Mouse (Mus musculus): Measurements from ENCODE around the gene Cald1.

Cald1 gene

DNA sequence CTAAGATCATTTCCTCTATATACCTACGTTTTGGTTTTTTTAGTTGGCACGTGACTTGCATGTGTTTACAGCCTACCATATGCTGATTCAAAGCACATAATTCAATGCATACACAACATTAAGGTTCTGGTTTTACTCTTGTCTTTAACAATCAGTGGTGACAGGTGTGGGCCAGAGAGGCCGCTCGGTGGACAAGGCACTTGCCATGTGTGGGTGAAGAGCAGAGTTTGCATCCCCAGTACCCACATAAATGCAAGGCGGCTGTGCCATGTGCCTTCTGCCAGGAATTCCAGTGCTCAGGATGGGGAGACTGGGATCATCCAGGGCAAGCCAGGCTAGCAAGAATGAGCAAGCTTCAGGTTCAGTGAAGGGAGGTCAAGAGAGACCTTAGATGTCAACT, 14.8 kb downstream of the Cald1 start:
- DNase-seq (ENCODE audit: low read depth, low spot score) = no peak

DNA sequence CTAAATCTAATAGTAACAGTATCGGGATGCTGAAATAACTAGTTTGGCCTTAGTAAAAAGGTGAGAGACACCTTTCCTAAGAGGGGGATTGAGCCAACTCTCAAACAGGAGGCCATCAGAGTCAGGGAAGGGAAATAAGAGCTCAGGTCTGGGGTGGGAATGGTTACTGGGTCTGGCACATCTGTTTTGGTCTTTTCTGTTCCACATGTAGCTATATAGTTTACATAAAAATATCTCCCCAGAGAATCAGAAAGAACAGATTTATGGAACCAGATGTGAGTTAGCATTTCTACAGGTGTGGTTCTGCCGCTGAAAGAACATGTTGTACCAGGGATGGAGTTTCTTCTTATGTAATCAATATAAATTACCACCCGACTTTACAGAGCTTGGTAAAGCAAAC, 17.1 kb downstream of the Cald1 start:
- no peak for DNase-seq (ENCODE audit: low read depth, low spot score)

DNA sequence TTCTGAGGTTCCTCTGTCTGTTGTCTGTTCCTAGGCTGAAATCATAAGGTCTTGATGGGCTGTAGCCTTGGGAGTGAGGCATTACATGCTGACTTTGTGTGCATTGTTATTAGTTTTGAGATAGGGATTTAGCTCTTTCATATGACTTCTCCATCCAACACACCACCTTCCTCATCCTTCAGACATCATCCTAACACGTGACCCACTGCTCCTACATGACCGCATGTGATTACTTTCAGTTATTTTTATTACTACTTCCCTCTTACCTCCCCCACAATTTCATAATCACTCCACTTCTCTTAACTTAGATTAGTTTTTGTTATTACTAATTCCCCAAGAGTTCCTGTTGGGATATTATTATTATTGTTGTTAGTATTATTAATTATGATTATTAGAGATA, 21.2 kb downstream of the Cald1 start:
- DNase-seq (ENCODE audit: low read depth, low spot score) = no peak

DNA sequence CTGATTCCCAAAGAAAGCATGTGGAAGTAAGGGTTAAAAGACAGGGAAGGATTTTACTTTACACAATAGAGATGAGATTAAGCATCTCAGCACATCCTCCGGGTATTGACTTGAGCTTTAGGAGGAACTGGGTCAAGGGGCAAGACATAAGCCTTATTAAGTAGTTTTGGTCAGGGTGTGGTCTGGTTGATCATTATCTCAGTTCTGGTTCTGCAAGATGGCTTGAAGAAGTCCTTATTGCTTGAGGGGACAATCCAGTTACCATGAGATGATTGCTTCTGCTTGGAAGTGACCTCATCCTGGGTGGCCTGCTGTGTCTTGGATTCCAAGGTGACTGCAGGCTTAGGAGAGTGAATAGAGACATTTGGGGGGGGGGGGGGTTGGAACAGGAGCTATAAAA, 21.9 kb downstream of the Cald1 start:
- DNase-seq (ENCODE audit: low read depth, low spot score) = no peak

DNA sequence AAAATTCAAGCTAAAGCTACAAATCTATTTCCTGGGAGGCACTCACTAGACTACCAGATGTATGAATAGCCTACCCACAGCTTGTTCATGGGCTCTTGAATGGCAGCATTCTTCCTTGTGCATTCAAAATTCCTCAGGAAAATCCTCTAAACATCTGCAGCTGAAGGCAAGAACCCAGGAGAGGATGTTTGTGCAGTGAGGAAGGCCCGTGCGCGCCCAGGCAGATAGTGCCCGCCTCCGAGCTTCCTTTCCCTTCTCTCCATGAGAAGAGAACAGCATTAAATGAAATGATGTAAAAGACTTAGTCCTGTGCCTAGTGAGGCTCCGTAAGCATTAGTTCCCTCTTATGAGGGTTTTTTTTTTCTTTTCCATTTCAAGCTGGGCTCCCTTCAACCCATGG, 24.6 kb downstream of the Cald1 start:
- DNase-seq (ENCODE audit: low read depth, low spot score) = no peak

DNA sequence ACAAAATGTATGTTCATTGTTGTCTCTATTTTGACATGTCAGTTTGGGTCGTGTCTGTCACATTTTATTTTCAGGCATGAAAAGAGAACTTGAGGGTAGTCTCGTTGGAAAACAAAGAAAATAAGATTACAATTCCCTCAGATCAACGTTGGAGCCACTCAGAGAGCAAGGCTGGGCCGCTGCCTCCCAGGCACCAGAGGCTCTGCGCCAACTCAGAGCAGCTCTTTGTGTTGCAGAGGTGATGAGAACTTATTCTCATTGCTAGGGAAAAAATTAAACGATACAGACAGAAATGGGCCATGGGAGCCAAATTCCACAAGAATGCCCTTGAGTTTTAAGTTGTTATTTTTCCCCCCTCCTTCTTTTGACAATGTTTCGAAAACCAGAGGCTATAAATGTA, 25.0 kb downstream of the Cald1 start:
- DNase-seq (ENCODE audit: low read depth, low spot score) = no peak

DNA sequence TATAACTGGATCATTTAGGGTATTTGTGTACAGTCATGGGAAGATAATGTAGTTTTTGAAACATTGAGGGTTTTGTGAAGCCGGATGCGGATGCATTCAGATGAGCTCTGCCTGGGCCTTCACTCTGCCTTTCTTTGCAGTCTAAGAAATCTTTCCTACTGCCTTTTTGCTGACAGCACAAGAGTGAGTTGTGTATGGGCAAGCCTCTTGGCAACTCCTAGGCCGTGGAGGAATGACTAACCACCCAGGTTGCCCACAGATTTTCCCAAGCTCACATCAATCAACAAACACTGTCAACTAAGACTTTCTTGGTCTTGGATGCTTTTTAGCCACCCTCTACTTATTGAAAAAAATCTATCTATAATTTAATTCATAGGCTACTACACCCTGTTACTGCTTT, 26.2 kb downstream of the Cald1 start:
- DNase-seq (ENCODE audit: low read depth, low spot score) = no peak

- DNase-seq (ENCODE audit: low read depth, low spot score) = no peak
Observed at GRCm38 (mm10) chr6:34626586-34627245, 28.4 kb downstream of the Cald1 start.

- DNase-seq (ENCODE audit: low read depth, low spot score) = no peak
Observed at GRCm38 (mm10) chr6:34628131-34628530, 29.8 kb downstream of the Cald1 start.

- no peak for DNase-seq (ENCODE audit: low read depth, low spot score)
Observed at GRCm38 (mm10) chr6:34633776-34634175, 35.5 kb downstream of the Cald1 start.

DNA sequence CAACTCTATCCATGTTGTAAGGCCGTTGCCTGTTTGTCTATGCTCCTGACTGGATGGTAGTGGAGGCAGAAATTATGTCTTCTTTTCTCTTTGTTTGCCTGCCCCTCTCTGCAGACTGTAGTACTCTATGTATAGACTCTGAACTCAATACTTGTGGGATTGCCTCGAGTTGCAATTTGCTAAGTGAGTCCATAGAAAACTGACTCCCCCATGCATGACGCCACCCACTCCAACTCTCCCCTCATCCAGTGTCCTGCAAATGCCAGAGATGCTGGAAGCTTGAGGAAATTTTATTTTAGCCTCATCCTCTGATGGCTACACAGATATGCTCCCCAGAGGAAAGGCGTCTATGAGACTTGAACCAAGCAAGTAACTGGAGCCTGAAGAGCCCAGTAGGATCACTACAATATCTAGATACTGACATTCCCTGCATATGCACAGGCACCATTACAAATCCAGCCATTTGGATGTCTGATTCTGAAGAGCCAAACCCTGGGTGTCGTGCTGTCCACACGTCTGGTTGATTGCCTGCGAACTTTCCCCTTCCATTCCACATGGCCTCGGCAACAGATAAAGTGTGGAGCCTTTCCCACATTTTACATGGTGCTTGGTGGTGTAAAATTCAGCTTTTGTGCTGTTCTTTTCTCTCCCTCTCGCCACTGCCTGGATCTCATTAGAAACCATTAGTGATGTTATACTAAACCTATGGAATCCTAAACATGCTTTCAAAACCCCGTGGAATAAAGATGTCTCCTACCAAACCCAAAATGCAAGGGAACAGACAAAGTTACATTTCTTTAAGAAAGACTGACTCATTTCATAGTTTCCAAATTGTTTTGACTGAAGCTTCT, 39.5 kb downstream of the Cald1 start:
- DNase-seq (ENCODE audit: low read depth, low spot score) = no peak

GRCm38 (mm10) chr6:34638667-34639066, 40.4 kb downstream of the Cald1 start:
- no peak for DNase-seq (ENCODE audit: low read depth, low spot score)

DNA sequence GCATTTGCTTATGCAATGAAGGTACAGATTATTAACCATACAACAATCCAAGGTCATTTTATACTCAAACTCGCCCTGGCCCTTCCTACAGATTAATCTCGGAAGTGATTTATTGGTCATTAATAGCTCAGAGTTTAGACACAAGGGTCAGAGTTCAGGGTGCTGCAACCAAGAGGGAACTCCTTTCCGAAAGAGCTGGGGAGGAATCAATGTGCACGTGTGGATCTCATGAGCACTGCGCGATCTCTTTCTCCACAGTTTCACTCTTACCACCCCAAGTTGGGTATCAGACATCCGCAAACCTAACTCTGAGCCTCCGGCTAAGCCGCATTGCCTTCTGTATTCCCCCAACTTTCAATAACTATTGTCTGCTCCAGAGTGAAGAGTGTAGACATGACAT, 41.9 kb downstream of the Cald1 start:
- DNase-seq (ENCODE audit: low read depth, low spot score) = no peak

- peak; percentile 34 for DNase-seq (ENCODE audit: low read depth, low spot score)
Observed at GRCm38 (mm10) chr6:34641081-34641480, 42.8 kb downstream of the Cald1 start.

DNA sequence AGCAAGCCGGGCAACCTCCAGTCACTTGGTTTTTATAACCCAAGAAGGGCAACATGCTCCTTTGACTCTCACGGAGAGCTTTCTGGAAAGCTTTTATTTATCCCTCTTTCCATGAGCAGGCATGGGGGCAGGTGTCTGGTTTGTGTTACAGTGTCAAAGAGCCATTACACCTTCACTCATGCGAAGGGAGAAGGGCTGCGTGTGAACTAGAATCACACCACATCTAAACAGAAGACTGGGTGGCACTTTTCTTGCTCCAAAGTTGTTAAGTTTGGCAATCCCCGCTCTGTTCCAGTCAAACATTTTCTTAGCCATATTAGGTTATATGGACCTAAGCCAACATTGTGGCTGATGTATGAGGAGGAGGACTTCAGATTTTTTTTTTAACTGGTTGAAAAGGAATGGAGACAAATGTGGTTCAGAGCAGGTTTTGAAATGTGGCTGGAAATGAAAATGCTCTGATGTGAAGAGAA, 43.8 kb downstream of the Cald1 start:
- no peak for DNase-seq (ENCODE audit: low read depth, low spot score)

GRCm38 (mm10) chr6:34648017-34648787, 49.9 kb downstream of the Cald1 start:
- DNase-seq (ENCODE audit: low read depth, low spot score) = no peak

DNA sequence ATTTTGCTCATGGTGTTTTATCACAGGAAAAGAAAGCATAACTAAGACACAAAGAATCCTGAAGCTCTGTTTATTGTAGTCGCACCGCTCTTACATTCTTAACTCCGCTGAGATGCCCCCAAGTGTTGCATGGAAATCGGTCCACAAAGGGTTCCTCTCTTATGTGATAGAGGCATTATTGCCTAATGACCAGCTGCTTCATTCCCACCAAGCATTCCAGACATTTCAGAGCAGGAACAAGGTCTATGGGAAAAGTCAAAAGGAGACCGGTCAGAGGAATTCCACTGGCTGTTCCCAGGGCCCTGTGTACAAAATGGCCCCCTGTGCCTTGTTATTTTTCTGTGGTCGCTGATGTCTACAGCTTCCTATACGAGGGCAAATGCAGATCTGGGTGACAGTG, 53.0 kb downstream of the Cald1 start:
- DNase-seq (ENCODE audit: low read depth, low spot score) = no peak

GRCm38 (mm10) chr6:34655719-34656118, 57.4 kb downstream of the Cald1 start:
- no peak for DNase-seq (ENCODE audit: low read depth, low spot score)

DNA sequence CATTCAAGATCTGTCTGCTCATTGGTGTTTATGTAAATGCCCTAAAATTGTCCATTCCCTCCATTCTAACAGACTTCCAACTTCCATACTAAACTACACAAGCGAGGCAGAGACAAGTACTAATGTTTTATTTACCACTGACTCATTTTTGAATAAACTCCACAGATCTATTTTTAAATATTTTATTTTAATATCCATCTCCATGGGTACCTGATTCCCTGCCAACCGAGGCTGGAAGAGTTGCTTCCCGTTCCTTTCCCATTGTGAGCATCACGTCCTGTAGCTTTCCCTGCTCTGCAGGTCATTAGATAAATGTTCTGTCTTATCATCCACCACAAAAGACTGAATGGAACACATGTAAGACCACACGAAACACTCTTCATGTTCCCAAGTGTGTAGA, 60.5 kb downstream of the Cald1 start:
- no peak for DNase-seq (ENCODE audit: low read depth, low spot score)

GRCm38 (mm10) chr6:34660724-34661123, 62.4 kb downstream of the Cald1 start:
- no peak for DNase-seq (ENCODE audit: low read depth, low spot score)

DNA sequence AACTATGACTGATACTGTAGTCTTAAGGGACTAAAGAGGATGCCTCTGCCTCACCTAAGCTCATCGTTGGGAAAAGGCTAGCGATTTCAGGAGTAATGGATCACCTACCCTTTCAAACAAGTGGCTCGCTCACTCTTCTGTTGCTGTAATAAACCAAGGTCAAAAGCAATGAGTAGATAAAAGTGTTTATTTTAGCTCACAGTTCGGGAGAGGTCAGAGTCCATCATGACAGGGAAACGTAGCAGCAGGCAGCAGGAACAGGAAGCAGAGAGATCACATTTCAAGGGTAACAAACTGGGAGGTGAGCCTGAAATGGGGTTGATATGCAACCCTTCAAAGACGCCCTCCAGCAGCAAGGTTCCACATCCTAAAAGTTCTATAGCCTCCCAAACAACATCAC, 64.3 kb downstream of the Cald1 start:
- DNase-seq (ENCODE audit: low read depth, low spot score) = no peak

- DNase-seq (ENCODE audit: low read depth, low spot score) = no peak
Observed at GRCm38 (mm10) chr6:34664291-34664690, 66.0 kb downstream of the Cald1 start.
